ENCODE assay signal across 18 mouse cellular contexts in genomic region chr6:143171781-143172465, GRCm38 (mm10). TPM values are rescaled to one million over a fixed set of nuclear protein-coding genes. Genes with fewer than 3 reads are reported as not detected.
A peak's percentile ranks its signal among the peaks of the same experiment; 100 is the strongest.
DNase-seq lines count a peak whose midpoint lies in the region; ATAC-seq lines count a peak whose summit lies in the region.
"Had no signal": no experiment of that assay in that cellular context is flagged by ENCODE, and none has a peak within 500 bp of the region (broad histone marks: within the 10 kb centered on the region; RNA-seq: fewer than 3 reads in every experiment).

No protein-coding gene starts in this region.

- no peak overlapping the region for H3K4me2 ChIP-seq in embryonic facial prominence, embryonic 11.5 days (ENCODE audit: low read depth, low read length)
- no peak overlapping the region for H3K4me2 ChIP-seq in embryonic facial prominence, embryonic 12.5 days (replicated peaks)
- H3K4me2 ChIP-seq: hindbrain, embryonic 12.5 days; liver, embryonic 15.5 days had no signal

- DNase-seq in embryonic facial prominence, embryonic 11.5 days (ENCODE audit: low spot score), result peak; percentile 66
- no peak for DNase-seq in embryonic facial prominence, embryonic 10.5 days (ENCODE audit: low spot score)
- DNase-seq in spleen, postnatal 36 days (ENCODE audit: low spot score in 2 of 2), result peak; percentile 46 to 66
- no peak for DNase-seq in spleen, postnatal 14 days (ENCODE audit: low spot score in 2 of 2)
- DNase-seq in splenic B cell, adult 2 months (ENCODE audit: low read depth, low spot score), result peak; percentile 53
- DNase-seq in layer of hippocampus, adult 9-11 months, result no peak
- DNase-seq: adrenal gland, postnatal 25 days; cerebellum, adult 9-11 months; kidney, adult 11 months; layer of hippocampus, postnatal 36 days; lung, postnatal 10 days; right cerebral cortex, adult 18-20 months had no signal

- no peak overlapping the region for H3K4me3 ChIP-seq in embryonic facial prominence, embryonic 11.5 days (ENCODE audit: low read depth, low read length)
- no peak overlapping the region for H3K4me3 ChIP-seq in embryonic facial prominence, embryonic 10.5 days
- no peak overlapping the region for H3K4me3 ChIP-seq in embryonic facial prominence, embryonic 12.5 days
- H3K4me3 ChIP-seq: hindbrain, embryonic 12.5 days; liver, embryonic 15.5 days; midbrain, embryonic 10.5 days had no signal

- WGBS in embryonic facial prominence, embryonic 11.5 days, result 51% methylated on average over 11 of the region's 11 CpGs
- 74% methylated on average over 11 of the region's 11 CpGs for WGBS in embryonic facial prominence, embryonic 10.5 days
- WGBS in embryonic facial prominence, embryonic 12.5 days, result 45% methylated on average over 11 of the region's 11 CpGs

- H3K9me3 ChIP-seq in embryonic facial prominence, embryonic 11.5 days (replicated peaks; ENCODE audit: control insufficient read depth, low read length), result no peaks in the 10 kb centered on the region
- no peaks in the 10 kb centered on the region for H3K9me3 ChIP-seq in embryonic facial prominence, embryonic 10.5 days
- no peaks in the 10 kb centered on the region for H3K9me3 ChIP-seq in embryonic facial prominence, embryonic 12.5 days
- H3K9me3 ChIP-seq: hindbrain, embryonic 12.5 days; liver, embryonic 15.5 days; midbrain, embryonic 10.5 days had no signal

- H3K4me1 ChIP-seq in embryonic facial prominence, embryonic 11.5 days (ENCODE audit: control insufficient read depth, insufficient read depth, low read length), result no peaks in the 10 kb centered on the region
- H3K4me1 ChIP-seq in embryonic facial prominence, embryonic 10.5 days, result peaks cover 62% of the 10 kb centered on the region
- H3K4me1 ChIP-seq in embryonic facial prominence, embryonic 12.5 days, result peaks cover 35% of the 10 kb centered on the region

- ATAC-seq in embryonic facial prominence, embryonic 11.5 days (replicated peaks; ENCODE audit: insufficient number of reproducible peaks, low FRiP score, low TSS enrichment, low read depth), result no peak
- no peak for ATAC-seq in embryonic facial prominence, embryonic 12.5 days (ENCODE audit: insufficient number of reproducible peaks, insufficient read depth, low FRiP score, low TSS enrichment)
- no peak for ATAC-seq in erythroid progenitor cell, adult 5-6 weeks (replicated peaks; ENCODE audit: low FRiP score, poor library complexity, severe bottlenecking)
- ATAC-seq: forebrain, embryonic 14.5 days had no signal

- H3K36me3 ChIP-seq in embryonic facial prominence, embryonic 11.5 days (replicated peaks; ENCODE audit: control insufficient read depth, insufficient read depth, low read depth, low read length), result no peaks in the 10 kb centered on the region
- peaks cover 38% of the 10 kb centered on the region for H3K36me3 ChIP-seq in embryonic facial prominence, embryonic 10.5 days (replicated peaks)
- peaks cover 8% of the 10 kb centered on the region; the same call in 1 of the 2 replicates for H3K36me3 ChIP-seq in embryonic facial prominence, embryonic 12.5 days
- H3K36me3 ChIP-seq in splenic B cell, adult 2 months (ENCODE audit: control insufficient read depth, insufficient read depth, low read length, poor library complexity, severe bottlenecking), result peaks cover 3% of the 10 kb centered on the region; the same call in 1 of the 2 replicates

- H3K27ac ChIP-seq in embryonic facial prominence, embryonic 11.5 days (replicated peaks; ENCODE audit: low read depth, low read length), result 0 out of 2 replicates have a peak overlapping the region, but pooled peaks have one; percentile 47
- H3K27ac ChIP-seq in embryonic facial prominence, embryonic 10.5 days (replicated peaks), result no peak overlapping the region
- peak overlapping the region; percentile 74 for H3K27ac ChIP-seq in embryonic facial prominence, embryonic 12.5 days
- H3K27ac ChIP-seq: hindbrain, embryonic 12.5 days; liver, embryonic 15.5 days; midbrain, embryonic 10.5 days had no signal

- H3K27me3 ChIP-seq in embryonic facial prominence, embryonic 11.5 days (ENCODE audit: control insufficient read depth, insufficient read depth, low read length), result no peaks in the 10 kb centered on the region
- H3K27me3 ChIP-seq in embryonic facial prominence, embryonic 10.5 days (replicated peaks; ENCODE audit: low read depth, poor library complexity, severe bottlenecking), result no peaks in the 10 kb centered on the region
- H3K27me3 ChIP-seq in embryonic facial prominence, embryonic 12.5 days, result no peaks in the 10 kb centered on the region
- H3K27me3 ChIP-seq in splenic B cell, adult 2 months (ENCODE audit: control insufficient read depth, insufficient read depth, low read length, poor library complexity, severe bottlenecking), result no peaks in the 10 kb centered on the region
- H3K27me3 ChIP-seq: hindbrain, embryonic 12.5 days; liver, embryonic 15.5 days had no signal

- no peak overlapping the region for H3K9ac ChIP-seq in embryonic facial prominence, embryonic 11.5 days (replicated peaks; ENCODE audit: low read length)
- H3K9ac ChIP-seq in embryonic facial prominence, embryonic 12.5 days, result no peak overlapping the region
- H3K9ac ChIP-seq: hindbrain, embryonic 12.5 days; liver, embryonic 15.5 days had no signal

RNA-seq across cellular contexts. Expression of gene Etnk1, which starts 4.9 kb away (rescaled TPM):
- 26.7 and 27.3 TPM in 2 replicates for polyA plus RNA-seq in embryonic facial prominence, embryonic 11.5 days (2014; fragmentation: Nextera tagmentation; extraction: Ambion mirVana)
- 22.0 and 22.8 TPM in 2 replicates for polyA plus RNA-seq in embryonic facial prominence, embryonic 10.5 days (2016; fragmentation: Nextera tagmentation; extraction: Ambion mirVana)
- polyA plus RNA-seq in embryonic facial prominence, embryonic 12.5 days (2016; fragmentation: Nextera tagmentation; extraction: Ambion mirVana), result 30.7 TPM in 2 replicates
- total RNA-seq in erythroid progenitor cell, adult 5-6 weeks (2015; ENCODE audit: low replicate concordance), result 37.1 and 59.1 TPM in 2 replicates
- 44.7 and 50.4 TPM in 2 replicates for total RNA-seq in erythroid progenitor cell, adult 5-6 weeks (2017; ENCODE audit: low replicate concordance)

Comparison
In these comparisons a context has a peak if more than half of its experiments do, and no peak if none do; other contexts are left out.
1. DNase-seq: peak in embryonic facial prominence, embryonic 11.5 days (single experiment), spleen, postnatal 36 days (2 of 2) and splenic B cell, adult 2 months (single experiment); none in embryonic facial prominence, embryonic 10.5 days (single experiment), spleen, postnatal 14 days (0 of 2) and layer of hippocampus, adult 9-11 months (single experiment).